Mouse (Mus musculus) spleen, adult 2 months (tissue): ENCODE measurements around the gene Cyld. TPM values are rescaled to one million over a fixed set of nuclear protein-coding genes. Genes with fewer than 3 reads are reported as not detected.

Experiments used
- DNase-seq, 2 experiments: peaks; one replicate each; pipeline versions ENCODE4 v3.0.0 to v3.0.0-alpha.2; 2012 to 2021; ENCODE audit warnings: low spot score in 2 of 2, low read depth in 1 of 2
- H3K27ac ChIP-seq: fragments of 200-500 bp; 2 replicates; pipeline ENCODE4 v1.5.1; 2012; ENCODE audit warnings: low read length, inconsistent platforms; ENCODE audit not compliant: insufficient read depth
- H3K27me3 ChIP-seq: fragments of 200-500 bp; 2 replicates; pipeline ENCODE4 v1.6.1; 2012; ENCODE audit warnings: mild to moderate bottlenecking, moderate library complexity, low read length, inconsistent platforms; ENCODE audit not compliant: control insufficient read depth, insufficient read depth
- H3K36me3 ChIP-seq: fragments of 200-500 bp; 2 replicates; pipeline ENCODE4 v1.6.1; 2012; ENCODE audit warnings: mild to moderate bottlenecking, low read length, inconsistent platforms; ENCODE audit not compliant: control insufficient read depth, insufficient read depth
- H3K4me1 ChIP-seq: fragments of 200-500 bp; 2 replicates; pipeline ENCODE4 v1.6.1; 2011; ENCODE audit warnings: inconsistent platforms; ENCODE audit not compliant: control insufficient read depth, insufficient read depth, insufficient read length
- H3K4me3 ChIP-seq: fragments of 200-500 bp; 2 replicates; pipeline ENCODE4 v1.5.1; 2011; ENCODE audit warnings: mild to moderate bottlenecking, inconsistent platforms; ENCODE audit not compliant: insufficient read depth, insufficient read length; ENCODE audit errors: extremely low read depth
- CTCF ChIP-seq: fragments of 200-500 bp; IDR thresholded peaks from 2 replicates; pipeline ENCODE4 v1.5.1; 2011; ENCODE audit warnings: mild to moderate bottlenecking, inconsistent platforms; ENCODE audit not compliant: insufficient read depth, insufficient read length, insufficient replicate concordance; ENCODE audit errors: extremely low read depth
- POLR2A ChIP-seq: fragments of 200-500 bp; IDR thresholded peaks from 2 replicates; pipeline ENCODE4 v1.6.1; 2011; ENCODE audit warnings: low read depth, low read length, inconsistent platforms
- WGBS: fragments of 180-500 bp; shearing (Covaris S2); methylation state at CpG from one replicate; pipeline ENCODE4 v1.1.7; 2018; 5-methylcytosine and 5-hydroxymethylcytosine counted together
- polyA plus RNA-seq: library from polyadenylated mRNA; depleted of rRNA; stranded (reverse); fragments of >200 nt; gene quantifications from 2 replicates; pipeline ENCODE4 v1.2.3, GENCODE M21; 2012; rRNA removed

The Cyld gene
- polyA plus RNA-seq, 1 experiment = 10.1 TPM

GRCm38 (mm10) chr8:88794615-88794907 is 97.7 kb downstream of the Cyld start:
- Histone ChIP-seq H3K27me3 (no peaks in the 10 kb centered on the region), H3K4me3 (no peak overlapping the region), H3K27ac (no peak overlapping the region), H3K4me1 (no peaks in the 10 kb centered on the region), H3K36me3 (no peaks in the 10 kb centered on the region)
- TF ChIP-seq CTCF = no peak
- TF ChIP-seq POLR2A = no peak
- 89% methylated on average over 7 of the region's 7 CpGs for WGBS
- no peak for DNase-seq

- no peaks in the 10 kb centered on the region for H3K4me1 ChIP-seq
- no peak for DNase-seq
- H3K27ac ChIP-seq = no peak overlapping the region
- no peak overlapping the region for H3K4me3 ChIP-seq
- no peaks in the 10 kb centered on the region for H3K36me3 ChIP-seq
- WGBS = 84% methylated on average over 5 of the region's 5 CpGs
- H3K27me3 ChIP-seq = no peaks in the 10 kb centered on the region
- TF ChIP-seq CTCF (no peak), POLR2A (no peak)
These were observed 99.1 kb downstream of the Cyld start for GRCm38 (mm10) chr8:88795896-88796295.

GRCm38 (mm10) chr8:88796651-88797050 is 99.8 kb downstream of the Cyld start:
- TF ChIP-seq CTCF = no peak
- no peak for TF ChIP-seq POLR2A
- WGBS = 92% methylated on average over 9 of the region's 9 CpGs

More at GRCm38 (mm10) chr8:88796651-88797050, 99.8 kb downstream of the Cyld start:
- Histone ChIP-seq H3K4me1 (no peaks in the 10 kb centered on the region), H3K27ac (no peak overlapping the region), H3K4me3 (no peak overlapping the region), H3K36me3 (no peaks in the 10 kb centered on the region), H3K27me3 (no peaks in the 10 kb centered on the region)
- no peak for DNase-seq

Other genes starting within 250 kb of the Cyld start
- 9.3 and 13.4 TPM in 2 replicates for gene Nkd1, start 175.7 kb upstream of the Cyld start, polyA plus RNA-seq
- gene Snx20, start 60.9 kb upstream of the Cyld start, polyA plus RNA-seq = 63.8 and 113 TPM in 2 replicates
- 3.2 and 3.7 TPM in 2 replicates for gene Nod2, start 49.7 kb upstream of the Cyld start, polyA plus RNA-seq